Mouse (Mus musculus) common myeloid progenitor, adult 5-6 weeks (primary cell): ENCODE measurements around the gene Etv6. TPM values are rescaled to one million over a fixed set of nuclear protein-coding genes. Genes with fewer than 3 reads are reported as not detected.

ENCODE experiments used
- ATAC-seq: replicated peaks from 2 replicates; pipeline ENCODE4 v1.8.0; 2016; ENCODE audit warnings: low read depth, mild to moderate bottlenecking, moderate TSS enrichment, inconsistent platforms; ENCODE audit not compliant: poor library complexity, severe bottlenecking
- total RNA-seq: library from RNA; stranded (forward); fragments of 200-1000, 187-1606 nt; gene quantifications from 2 replicates; pipeline ENCODE4 v1.2.3, GENCODE M21; 2017

Gene Etv6
- total RNA-seq, 1 experiment from 2014 or later: 129 TPM

DNA sequence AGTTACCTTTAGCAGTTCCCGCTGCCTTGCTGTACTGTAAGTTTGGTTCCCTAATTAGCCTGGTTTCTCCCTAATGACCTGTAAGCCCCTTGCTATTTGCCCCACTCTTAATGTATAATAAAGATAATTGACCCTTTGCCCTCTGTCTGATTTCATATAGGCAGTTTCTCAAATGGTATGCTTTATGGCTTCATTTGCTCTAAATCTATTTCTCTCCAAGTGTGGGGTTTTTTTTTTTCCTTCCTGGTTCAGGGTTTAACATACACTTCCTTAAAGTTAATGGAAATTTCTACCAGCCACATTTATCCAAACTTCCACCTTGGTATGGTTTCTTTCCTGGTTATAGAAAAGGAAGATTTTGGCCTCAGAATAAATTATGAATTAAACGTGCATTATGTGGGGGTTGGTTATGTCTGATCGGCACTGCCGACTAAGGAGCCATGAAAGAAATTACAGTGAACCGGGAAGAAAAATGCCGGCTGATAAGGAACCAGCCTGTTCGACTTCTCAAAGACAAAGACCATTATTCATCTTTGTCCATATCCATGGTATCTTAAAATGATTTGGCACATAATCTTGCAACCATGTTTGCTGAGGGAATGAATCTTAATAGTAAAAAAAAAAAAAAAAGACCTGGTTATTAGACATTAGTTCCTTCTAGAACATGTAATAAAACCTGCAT is 155.2 kb downstream of the Etv6 start:
- ATAC-seq: no peak

DNA sequence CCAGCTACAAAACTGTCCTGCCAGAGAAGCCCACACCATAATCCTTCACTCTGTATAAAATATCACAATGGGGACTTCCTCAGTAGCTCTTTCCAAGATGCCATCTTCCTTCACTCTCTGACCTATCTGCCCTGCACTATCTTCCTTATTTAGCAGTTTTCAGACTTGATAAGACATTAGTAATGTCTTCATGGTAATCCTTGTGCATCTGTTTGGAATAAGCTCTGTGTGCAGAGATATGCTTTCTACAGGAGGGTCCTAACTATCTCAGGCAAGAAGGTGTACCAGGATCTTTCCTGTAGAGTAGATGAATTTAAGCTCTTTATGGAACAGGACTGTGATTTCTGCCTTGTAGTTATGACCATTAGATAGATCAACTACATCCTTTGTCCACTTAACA is 157.2 kb downstream of the Etv6 start:
- ATAC-seq: no peak

DNA sequence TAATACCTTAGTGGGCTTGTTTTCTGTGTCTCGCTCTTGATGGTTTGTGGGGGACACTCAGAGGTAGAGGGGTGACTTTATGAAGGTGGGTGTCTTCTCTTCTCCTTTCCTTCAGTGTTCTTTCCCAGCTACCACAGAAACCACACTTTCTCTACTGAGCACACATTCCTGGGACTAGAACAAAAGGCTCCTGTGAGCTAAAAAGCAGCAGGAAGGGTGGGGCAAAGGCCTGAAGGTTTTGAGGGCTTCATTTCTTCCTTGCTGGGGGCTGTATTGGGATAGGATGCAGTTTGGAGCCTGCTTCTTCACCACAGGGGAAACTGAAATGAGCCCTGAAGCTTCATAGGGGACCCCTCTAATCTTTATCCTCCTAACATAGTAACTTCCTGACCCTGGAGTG is 164.4 kb downstream of the Etv6 start:
- no peak for ATAC-seq

DNA sequence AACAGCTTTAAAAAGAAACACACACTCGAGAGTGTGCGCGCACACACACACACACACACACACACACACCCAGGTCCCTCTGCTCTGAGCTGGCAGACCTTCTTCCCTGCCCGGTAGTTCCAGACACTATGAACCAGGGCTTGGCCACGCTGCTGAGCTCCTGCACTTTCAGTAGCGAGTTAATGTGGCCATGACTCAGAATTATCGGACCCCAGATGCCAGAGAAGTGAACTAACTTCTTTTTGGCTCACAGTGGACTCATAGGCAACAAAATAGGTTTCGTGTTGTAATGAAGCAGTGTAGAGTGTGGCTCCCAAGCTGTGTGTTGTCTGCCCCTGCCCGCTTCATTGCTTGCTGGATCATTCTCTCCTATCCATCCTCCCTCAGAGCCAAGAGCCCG is 165.1 kb downstream of the Etv6 start:
- no peak for ATAC-seq

DNA sequence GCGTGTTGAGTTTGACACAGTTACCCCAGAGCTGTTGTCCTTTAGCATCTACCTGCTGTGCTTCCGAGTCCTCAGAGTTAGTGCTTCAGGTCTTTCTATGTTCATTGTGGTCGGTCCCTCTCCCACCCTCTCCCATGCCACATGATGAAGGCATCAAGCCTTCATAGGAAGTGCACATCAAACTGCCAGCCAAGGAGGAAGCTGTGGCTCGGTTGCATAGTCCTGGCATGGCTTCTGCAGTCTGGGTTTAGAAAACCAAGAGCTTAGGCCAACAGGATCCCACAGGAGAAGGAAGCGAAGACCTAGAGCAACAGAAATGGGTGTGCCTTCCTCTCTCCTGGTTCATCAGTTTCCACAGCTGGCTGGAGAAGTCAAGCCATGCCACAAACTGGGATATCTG is 166.7 kb downstream of the Etv6 start:
- peak; percentile 70 for ATAC-seq

DNA sequence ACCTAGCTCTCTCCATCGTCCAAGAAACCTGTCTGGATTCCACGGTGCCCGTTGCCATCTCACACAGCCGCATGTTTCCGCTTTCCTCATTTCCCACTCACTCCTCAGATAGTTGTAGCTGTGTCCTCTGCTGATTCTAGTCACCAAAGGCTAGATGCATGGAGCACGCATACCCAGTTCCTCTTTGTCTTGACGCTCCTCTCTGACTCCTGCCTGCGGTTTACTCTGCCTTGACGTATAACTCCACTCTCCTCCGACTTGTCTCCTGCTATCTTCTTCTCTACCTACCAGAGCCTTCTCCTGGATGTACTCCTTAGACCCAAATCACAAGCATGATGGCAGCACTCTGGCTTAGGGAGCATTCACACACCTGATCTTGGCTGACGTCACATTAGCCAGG is 169.7 kb downstream of the Etv6 start:
- no peak for ATAC-seq

DNA sequence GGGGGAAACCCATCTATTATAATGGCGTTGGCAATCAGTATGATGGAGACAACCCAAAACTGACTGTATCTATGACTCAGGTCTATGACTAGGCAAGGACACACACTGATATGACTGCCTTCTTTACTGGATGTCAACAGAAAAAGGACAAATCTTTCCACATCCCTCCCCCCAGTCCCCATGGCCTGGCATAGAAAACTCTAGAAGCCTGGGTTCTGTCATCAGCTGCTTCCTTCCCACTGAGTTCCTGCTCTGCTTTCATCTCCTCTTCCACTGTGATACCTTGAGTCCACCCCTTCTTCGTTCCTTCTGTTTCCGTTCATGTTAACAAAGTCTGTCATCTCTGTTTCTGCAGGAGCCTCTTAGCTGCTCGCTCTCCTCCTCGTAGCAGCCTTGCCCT is 170.2 kb downstream of the Etv6 start:
- no peak for ATAC-seq

DNA sequence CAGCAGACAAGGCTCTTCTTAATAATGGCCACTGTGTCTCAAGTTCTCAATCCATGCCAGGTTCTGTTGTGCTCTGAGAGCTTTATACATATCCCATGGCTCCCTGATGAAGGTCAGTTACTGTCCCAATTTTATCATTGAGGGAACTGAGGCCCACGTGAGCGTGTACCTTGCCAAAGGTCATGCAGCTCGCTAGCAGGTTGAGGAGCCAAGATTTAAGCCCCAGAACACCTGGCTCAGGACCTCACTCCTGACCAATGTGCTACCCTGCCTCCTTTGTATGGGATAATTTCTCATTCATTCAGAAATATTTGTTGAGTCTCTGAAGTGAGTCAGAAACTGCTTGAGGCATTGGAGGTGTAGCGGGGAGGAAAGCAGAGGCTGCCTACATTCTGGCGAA is 170.8 kb downstream of the Etv6 start:
- no peak for ATAC-seq

DNA sequence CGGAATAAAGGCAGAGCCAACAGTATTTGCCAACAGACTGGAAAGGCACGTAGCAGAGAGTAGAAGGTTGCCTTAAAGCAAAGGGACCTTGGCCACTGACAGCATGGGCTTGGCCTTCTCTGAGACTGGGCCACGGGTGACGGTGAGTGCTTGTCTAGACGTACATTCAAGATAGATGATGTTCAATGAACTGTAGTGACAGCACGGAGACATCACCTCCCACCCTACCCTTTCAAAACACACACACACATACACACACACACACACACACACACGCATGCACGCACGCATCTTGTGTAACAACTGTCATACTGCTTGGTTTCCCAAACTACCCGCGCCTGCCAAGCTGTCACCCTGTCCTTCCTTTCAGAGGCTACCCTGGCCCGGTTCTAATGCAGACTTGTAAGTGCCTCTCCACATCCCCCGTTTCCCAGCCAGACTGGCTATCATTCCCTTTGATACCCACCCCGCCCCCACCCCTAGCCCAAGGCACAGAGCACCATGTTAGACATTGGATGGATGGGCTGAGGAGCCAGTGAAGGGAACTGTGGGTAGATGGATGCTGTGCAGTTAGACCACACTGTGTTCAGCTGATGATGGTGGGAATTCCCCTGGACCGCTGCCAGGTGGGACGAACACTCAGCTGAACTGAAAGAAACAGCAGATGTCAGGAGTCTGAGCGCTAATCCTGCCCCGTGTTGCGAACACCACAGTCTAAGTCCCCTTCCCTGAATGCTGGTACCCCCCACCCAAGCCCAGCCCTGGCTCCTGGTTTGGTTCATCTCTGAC is 172.1 kb downstream of the Etv6 start:
- ATAC-seq: no peak

DNA sequence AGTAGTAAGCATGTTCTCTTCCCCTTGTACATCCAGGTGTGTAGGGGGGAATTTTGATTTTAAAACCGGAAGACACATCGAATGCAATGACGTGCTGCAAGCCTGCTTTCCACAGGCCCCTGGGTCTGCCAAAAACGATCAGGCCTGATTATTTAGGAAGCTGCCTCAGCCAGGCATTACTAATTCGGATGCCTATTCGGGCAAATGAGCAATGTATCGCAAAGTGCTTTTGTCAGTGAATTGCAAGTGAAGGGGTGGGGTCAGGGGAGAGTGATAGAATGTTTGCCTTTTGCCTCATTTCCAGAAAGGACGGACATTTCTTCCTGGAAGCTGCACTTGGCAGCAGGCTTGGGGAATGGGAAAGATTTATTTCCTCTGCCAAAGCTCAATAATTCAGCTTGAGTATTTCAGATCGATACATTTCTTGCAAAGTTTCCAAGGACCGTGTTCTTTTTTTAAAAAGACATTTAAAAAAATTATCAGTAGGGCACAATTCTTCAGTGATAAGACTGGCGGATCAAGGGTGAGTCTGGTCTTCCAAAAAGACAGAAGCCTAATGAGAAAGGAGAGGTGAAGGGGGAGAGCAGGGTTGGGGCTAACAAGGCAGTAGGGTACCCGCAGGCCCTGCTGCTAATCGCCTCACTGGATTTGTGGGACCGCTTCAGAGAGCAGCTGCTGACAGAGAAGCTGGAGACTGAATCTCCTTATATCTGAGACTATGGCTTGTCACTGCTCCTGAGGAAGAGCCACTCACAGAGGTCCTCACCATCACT is 172.9 kb downstream of the Etv6 start:
- ATAC-seq: no peak

DNA sequence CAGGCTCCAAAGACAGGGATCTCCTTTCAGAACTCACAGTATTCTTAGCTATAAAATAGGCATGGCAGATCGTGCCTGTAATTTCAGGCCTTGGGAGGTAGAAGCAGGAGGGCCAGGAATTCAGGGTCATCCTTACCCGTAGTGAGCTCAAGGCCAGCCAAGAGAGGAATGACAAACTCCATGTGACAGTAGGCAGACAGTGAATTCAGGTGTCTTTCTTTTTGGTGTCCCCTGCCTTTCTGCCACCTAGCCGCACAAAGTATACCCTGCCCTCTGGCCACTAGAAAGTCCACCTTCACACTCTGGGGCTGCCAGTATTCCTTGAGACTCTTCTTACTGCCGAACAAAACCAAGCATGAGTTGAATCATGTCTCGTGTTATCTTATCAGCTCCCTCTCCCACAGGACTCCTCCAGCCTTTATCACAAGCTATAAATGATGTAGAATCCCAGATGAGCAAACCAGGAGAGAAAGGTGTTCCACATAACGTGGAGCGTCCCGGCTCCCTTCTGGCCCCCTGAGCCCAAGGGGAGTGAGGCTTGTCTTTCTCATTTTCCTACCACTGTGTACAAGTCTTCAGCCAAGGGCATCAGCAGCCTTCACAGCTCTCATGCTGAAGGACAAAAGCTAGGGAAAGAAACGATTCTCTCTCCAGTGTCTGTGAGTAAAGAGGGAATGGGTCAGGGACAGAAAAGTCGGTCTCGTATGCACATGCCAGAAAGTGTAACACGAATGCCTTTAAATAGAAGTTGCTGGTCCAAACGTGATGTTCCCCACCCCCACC is 175.4 kb downstream of the Etv6 start:
- ATAC-seq: no peak

DNA sequence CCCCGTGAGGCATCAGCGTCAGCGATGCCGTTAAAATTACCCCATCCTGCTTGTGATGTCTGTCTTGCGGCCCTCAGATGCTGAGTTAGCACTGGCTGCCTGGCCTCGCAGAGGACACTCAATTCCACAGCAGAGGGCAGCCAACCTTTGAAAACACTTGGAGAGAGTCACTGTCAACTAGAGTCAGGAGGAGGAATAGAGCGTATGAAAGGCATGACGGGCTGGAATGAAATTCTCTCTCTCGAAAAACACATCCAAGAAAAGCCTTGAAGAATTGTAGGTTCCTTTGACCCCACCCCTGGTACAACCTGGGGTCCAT is 175.9 kb downstream of the Etv6 start:
- ATAC-seq: no peak

DNA sequence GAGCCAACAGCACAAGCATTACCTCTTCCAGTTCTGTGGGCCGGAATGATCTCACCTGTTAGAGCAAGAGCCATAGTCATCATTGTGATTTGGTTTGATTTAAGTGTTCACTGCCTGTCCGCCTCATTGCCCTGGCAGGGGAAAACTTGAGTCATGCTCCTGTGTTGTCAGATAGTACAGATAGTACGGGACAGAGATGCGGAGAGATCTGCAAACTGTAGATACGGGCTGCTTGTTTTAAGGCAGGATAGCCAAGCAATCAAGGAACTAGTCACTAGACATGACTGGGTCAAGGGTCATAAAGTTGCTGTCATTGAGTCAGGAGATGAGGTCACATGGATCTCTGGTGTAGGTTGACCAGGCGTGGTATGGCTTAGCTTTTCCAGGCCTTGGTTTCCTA is 182.2 kb downstream of the Etv6 start:
- ATAC-seq: no peak

DNA sequence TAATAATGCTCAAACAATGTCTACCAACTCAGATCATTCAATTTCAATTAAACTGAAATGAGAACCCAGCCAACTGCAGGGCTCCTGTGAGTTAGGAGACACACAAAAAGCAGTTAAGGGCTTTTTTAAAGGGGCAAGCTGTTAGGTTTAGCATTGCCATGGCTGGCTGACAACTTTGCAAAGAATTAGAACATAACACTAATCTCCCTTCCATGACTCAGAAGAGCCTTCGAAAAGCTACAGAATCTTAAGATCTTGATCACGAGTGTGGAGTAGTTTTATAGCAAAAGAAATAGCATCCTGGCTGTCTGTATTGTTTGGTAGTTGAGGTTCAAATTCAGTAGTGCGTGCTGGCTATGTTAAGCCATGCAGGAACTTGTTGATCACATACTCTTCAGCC is 182.9 kb downstream of the Etv6 start:
- ATAC-seq: no peak

DNA sequence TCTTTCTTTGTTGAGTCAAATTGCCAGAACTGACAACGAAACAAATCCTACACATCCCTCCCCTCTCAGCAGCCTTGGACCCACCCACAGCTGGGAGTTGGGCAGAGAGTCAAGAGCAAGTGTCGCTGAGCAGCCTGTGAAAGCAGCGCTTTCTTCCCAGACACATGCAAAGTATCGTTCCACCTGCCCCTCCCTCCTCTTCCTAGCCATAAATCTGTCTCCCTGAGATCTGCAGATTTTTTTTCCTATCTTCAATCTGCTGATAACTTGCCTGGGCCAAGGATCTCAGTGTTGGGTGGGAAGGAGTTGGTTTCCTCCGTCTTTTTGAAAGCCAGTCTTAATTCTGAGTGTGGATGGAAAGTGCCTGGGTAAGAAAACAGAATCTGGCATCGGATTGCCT is 183.9 kb downstream of the Etv6 start:
- no peak for ATAC-seq

DNA sequence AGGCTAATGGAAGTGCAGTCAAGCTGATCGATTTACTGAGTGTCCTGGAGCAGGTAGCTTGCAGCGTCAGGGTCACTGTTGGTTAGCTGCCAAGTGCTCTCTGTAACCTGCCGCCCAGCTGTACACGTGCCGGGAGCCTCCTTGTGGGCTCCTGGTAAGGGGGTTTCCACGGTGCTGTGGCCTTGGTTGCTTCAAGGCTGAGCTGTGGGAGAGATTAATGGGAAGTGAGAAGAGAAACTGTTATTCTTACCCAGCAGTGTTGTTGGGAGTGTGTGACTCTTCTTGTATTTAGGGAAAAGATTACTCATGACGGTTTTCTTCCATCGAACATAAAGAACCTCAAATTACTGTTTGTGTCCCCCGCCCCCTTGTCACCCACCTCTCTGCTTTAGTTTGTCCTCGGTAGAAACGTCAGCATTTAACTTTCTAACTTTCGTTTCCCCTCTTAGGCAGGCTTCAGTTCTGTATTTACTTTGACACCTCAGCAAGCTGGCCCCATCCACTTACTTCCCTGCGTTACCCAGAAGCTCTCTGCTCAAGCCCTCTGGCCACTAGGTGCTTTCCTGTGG is 184.8 kb downstream of the Etv6 start:
- ATAC-seq: peak; percentile 80

DNA sequence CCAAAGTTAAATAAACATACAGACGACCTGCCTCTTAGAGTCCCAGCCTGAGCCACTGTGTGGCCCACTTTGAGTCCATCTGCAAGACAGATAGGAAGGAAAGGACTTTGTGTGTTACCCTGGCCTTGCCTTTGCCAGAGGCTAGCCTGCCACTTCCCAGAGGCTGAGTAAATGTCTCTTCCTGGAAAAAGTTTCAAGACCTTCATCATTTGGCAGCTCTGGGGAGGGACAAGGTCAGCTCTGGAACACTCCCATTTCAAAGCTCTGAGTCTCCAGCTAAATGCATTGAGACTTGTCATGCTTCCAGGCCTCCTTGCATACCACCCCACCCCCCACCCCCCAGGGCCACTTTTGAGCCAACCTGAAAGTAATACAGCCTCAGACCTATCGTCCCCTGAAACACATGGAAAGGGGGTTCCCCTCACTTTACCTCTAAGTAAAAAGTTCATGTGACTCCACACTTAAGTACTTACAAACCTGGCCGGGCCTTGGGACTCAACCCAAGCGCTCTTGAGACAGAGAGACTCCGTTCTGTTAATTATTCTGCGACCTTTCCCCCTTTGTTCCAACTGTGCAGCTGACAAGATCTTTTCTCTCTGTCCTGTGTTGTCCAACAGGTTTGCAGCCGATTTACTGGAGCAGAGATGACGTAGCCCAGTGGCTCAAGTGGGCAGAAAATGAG is 186.9 kb downstream of the Etv6 start:
- no peak for ATAC-seq

DNA sequence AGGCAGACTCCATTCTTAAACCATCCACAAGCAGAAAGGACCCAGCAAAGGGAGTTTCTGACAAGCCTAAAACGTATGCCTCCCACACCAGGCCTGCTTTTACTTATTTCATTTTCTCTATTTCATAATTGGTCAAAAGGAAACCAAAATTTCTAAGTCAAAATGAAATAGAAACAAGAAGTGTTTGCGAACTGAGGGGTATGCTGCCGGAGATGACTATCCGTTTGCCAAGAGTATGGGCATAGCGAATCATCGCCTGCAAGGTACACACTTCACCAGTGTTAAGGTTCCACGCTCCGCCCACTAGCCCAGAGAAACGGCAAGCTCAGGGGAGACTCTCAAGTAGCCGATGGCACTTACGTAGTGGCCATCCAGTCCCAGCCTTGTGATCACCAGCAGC is 190.1 kb downstream of the Etv6 start:
- ATAC-seq: 0 out of 2 replicates have a peak, but pooled peaks have one; percentile 20

DNA sequence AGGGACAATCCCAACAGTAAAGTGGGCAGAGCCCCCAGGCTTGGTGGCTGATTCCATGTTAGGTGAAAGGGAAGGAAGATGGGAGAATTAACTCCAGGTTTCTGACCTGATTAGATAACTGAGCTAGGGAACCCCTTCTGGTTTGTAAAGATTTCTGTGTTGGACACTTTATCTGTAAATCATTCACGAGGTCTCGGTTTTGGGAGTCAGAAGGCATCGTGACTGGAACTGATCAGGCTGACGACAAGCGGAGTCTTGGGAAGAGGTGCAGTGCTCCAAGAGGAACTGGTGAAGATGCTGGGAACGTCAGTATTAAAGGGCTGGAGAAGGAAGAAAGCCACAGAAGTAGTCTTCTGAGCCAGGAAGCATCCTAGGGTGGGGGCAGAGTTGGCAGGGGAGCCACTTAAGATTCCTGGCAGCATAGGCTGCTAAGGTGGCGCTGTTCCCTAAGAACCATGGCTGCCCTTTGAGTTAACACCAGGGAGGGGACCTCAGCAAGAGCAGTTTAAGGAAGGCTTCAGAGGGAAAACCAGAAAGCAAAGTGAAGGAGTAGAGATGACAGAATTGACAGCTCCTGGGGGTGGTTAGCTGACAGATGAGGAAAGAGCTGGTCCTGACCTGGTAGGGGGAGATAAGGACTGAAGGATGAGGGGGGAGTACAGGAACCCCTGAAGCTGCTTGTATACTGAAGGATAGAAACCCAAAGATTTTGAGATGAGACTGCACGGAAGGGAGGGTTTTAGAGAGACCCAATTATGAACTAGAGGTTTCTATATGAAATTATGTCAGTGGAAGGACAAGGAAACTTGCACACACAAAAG is 191.1 kb downstream of the Etv6 start:
- ATAC-seq: peak; percentile 77
